Mouse (Mus musculus) liver, adult 2 months (tissue): ENCODE measurements around the gene Aaed1.

Source experiments
- CTCF ChIP-seq: fragments of 200-500 bp; IDR thresholded peaks from 2 replicates; pipeline ENCODE4 v1.5.1; 2011; ENCODE audit warnings: low read depth, low read length, control low read depth
- POLR2A ChIP-seq: fragments of 200-500 bp; IDR thresholded peaks from 2 replicates; pipeline ENCODE4 v1.6.1; 2011; ENCODE audit warnings: low read length, control low read depth; ENCODE audit not compliant: insufficient read depth; ENCODE audit errors: extremely low read depth

DNA sequence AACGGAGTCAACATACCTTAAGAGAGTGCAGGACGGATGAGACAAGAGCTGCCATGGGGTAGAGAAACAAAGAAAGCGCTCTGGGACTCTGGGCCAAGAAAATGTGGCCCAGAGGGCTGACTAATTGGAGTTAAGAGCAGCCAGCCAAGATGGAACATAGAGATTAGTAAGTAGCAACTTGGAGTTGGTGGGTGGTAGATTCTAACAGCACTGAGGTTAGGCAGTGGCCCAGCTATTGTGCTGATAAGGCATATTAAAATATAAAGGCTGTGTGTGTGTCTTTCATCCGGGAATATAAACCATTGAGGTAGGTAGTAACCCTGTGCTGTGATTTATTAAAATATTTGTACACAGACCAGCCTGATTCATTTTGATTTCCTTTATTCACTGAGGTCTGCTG lies 26.2 kb downstream of the Aaed1 start:
- TF ChIP-seq POLR2A (no peak), CTCF (no peak)
